Mouse (Mus musculus): ENCODE results near the gene Sox11. TPM values are rescaled to one million over a fixed set of nuclear protein-coding genes. Genes with fewer than 3 reads are reported as not detected.

Gene Sox11
- polyA plus RNA-seq, 1 experiment from 2014 or later, result 35.4 TPM

DNA sequence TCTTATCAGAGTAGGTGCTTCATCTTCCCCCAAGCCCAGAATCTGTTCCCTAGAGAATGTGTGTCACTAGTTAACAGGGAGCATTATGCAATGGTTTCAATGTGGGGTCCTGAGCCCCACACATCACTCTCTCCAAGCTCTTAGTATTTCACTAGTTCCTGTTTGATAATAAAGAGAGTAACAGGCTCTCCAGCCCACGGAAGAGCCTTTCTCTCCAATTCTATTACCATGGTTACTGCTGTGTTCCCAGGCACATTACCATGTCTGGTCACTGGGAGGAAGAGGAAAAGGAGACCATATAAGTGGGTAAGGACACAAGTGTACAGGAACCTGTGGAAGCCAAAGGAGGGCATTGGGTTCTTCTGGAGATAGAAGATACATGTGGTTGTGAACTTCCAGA, 19.0 kb downstream of the Sox11 start:
- no peak for TF ChIP-seq CTCF (IDR thresholded peaks at IDR 0.05; ENCODE audit: low read depth)
- H3K9me3 ChIP-seq (replicated peaks; ENCODE audit: low read length), result no peaks in the 10 kb centered on the region
- no peak overlapping the region for H3K4me2 ChIP-seq (ENCODE audit: low read length)
- no peak overlapping the region for H3K9ac ChIP-seq (ENCODE audit: low read depth, low read length)
- ATAC-seq (replicated peaks; ENCODE audit: low FRiP score, low read depth), result no peak
- DNase-seq (ENCODE audit: low spot score), result no peak
- WGBS, result 72% methylated on average over 1 of the region's 1 CpGs
- no peaks in the 10 kb centered on the region for H3K36me3 ChIP-seq (ENCODE audit: insufficient read depth, low read length)
- no peaks in the 10 kb centered on the region for H3K27me3 ChIP-seq (ENCODE audit: insufficient read depth, low read length)
- no peak overlapping the region for H3K4me3 ChIP-seq (replicated peaks; ENCODE audit: low read depth, low read length)
- no peaks in the 10 kb centered on the region for H3K4me1 ChIP-seq (replicated peaks; ENCODE audit: insufficient read depth, low read length)
- no peak overlapping the region for H3K27ac ChIP-seq

DNA sequence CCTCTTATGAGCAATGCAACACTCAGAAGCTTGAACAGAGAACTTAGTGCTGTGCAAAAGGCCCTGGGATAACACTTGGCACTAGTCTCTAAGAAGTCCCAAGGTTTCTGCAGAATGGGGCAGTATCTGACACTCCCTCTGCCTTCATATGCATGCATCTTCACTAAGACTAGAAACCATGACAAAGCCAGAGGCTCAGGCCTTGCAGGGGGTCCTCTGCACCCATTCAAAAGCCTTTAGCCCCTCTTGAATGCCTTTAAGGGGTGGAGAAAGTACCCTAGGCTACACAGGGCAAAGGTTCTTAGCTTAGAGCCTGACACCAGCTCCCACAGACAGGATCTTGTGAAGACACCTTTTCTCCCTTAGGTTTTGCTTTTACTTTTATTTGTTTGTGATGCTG, 21.7 kb downstream of the Sox11 start:
- DNase-seq (ENCODE audit: low spot score), result no peak
- no peaks in the 10 kb centered on the region for H3K4me1 ChIP-seq (replicated peaks; ENCODE audit: insufficient read depth, low read length)
- no peaks in the 10 kb centered on the region for H3K9me3 ChIP-seq (replicated peaks; ENCODE audit: low read length)
- no peak overlapping the region for H3K27ac ChIP-seq
- H3K27me3 ChIP-seq (ENCODE audit: insufficient read depth, low read length), result no peaks in the 10 kb centered on the region
- no peak for TF ChIP-seq CTCF (IDR thresholded peaks at IDR 0.05; ENCODE audit: low read depth)
- no peaks in the 10 kb centered on the region for H3K36me3 ChIP-seq (ENCODE audit: insufficient read depth, low read length)
- ATAC-seq (replicated peaks; ENCODE audit: low FRiP score, low read depth), result no peak
- no peak overlapping the region for H3K4me2 ChIP-seq (ENCODE audit: low read length)
- no peak overlapping the region for H3K9ac ChIP-seq (ENCODE audit: low read depth, low read length)
- H3K4me3 ChIP-seq (replicated peaks; ENCODE audit: low read depth, low read length), result no peak overlapping the region

GRCm38 (mm10) chr12:27312985-27313384, 29.4 kb downstream of the Sox11 start:
- WGBS, result 90% methylated on average over 8 of the region's 8 CpGs
- Histone ChIP-seq H3K4me1 (replicated peaks; ENCODE audit: insufficient read depth, low read length) (peaks cover 12% of the 10 kb centered on the region), H3K9me3 (replicated peaks; ENCODE audit: low read length) (no peaks in the 10 kb centered on the region), H3K4me3 (replicated peaks; ENCODE audit: low read depth, low read length) (no peak overlapping the region), H3K36me3 (ENCODE audit: insufficient read depth, low read length) (no peaks in the 10 kb centered on the region), H3K4me2 (ENCODE audit: low read length) (no peak overlapping the region), H3K9ac (ENCODE audit: low read depth, low read length) (no peak overlapping the region), H3K27ac (no peak overlapping the region), H3K27me3 (ENCODE audit: insufficient read depth, low read length) (no peaks in the 10 kb centered on the region)
- no peak for DNase-seq (ENCODE audit: low spot score)
- ATAC-seq (replicated peaks; ENCODE audit: low FRiP score, low read depth), result no peak
- no peak for TF ChIP-seq CTCF (IDR thresholded peaks at IDR 0.05; ENCODE audit: low read depth)

- Histone ChIP-seq H3K9me3 (replicated peaks; ENCODE audit: low read length) (no peaks in the 10 kb centered on the region), H3K27me3 (ENCODE audit: insufficient read depth, low read length) (no peaks in the 10 kb centered on the region), H3K4me1 (replicated peaks; ENCODE audit: insufficient read depth, low read length) (peaks cover 12% of the 10 kb centered on the region), H3K36me3 (ENCODE audit: insufficient read depth, low read length) (no peaks in the 10 kb centered on the region), H3K27ac (no peak overlapping the region), H3K9ac (ENCODE audit: low read depth, low read length) (no peak overlapping the region), H3K4me2 (ENCODE audit: low read length) (peak overlapping the region; percentile 21; the same call in 1 of the 2 replicates), H3K4me3 (replicated peaks; ENCODE audit: low read depth, low read length) (no peak overlapping the region)
- no peak for TF ChIP-seq CTCF (IDR thresholded peaks at IDR 0.05; ENCODE audit: low read depth)
- peak; percentile 38 for DNase-seq (ENCODE audit: low spot score)
- no peak for ATAC-seq (replicated peaks; ENCODE audit: low FRiP score, low read depth)
- 12% methylated on average over 9 of the region's 9 CpGs for WGBS
Observed at GRCm38 (mm10) chr12:27311854-27312466, 30.4 kb downstream of the Sox11 start.

GRCm38 (mm10) chr12:27311316-27311832, 31.0 kb downstream of the Sox11 start:
- TF ChIP-seq CTCF (IDR thresholded peaks at IDR 0.05; ENCODE audit: low read depth), result no peak
- no peaks in the 10 kb centered on the region for H3K27me3 ChIP-seq (ENCODE audit: insufficient read depth, low read length)
- no peak overlapping the region for H3K9ac ChIP-seq (ENCODE audit: low read depth, low read length)
- DNase-seq (ENCODE audit: low spot score) (peak; percentile 57), ATAC-seq (replicated peaks; ENCODE audit: low FRiP score, low read depth) (no peak)
- H3K36me3 ChIP-seq (ENCODE audit: insufficient read depth, low read length), result no peaks in the 10 kb centered on the region
- H3K4me2 ChIP-seq (ENCODE audit: low read length), result no peak overlapping the region
- no peak overlapping the region for H3K27ac ChIP-seq
- WGBS, result 36% methylated on average over 5 of the region's 5 CpGs
- H3K4me1 ChIP-seq (replicated peaks; ENCODE audit: insufficient read depth, low read length), result peaks cover 12% of the 10 kb centered on the region
- H3K4me3 ChIP-seq (replicated peaks; ENCODE audit: low read depth, low read length), result no peak overlapping the region
- no peaks in the 10 kb centered on the region for H3K9me3 ChIP-seq (replicated peaks; ENCODE audit: low read length)

GRCm38 (mm10) chr12:27310703-27311102, 31.7 kb downstream of the Sox11 start:
- DNase-seq (ENCODE audit: low spot score), result no peak

DNA sequence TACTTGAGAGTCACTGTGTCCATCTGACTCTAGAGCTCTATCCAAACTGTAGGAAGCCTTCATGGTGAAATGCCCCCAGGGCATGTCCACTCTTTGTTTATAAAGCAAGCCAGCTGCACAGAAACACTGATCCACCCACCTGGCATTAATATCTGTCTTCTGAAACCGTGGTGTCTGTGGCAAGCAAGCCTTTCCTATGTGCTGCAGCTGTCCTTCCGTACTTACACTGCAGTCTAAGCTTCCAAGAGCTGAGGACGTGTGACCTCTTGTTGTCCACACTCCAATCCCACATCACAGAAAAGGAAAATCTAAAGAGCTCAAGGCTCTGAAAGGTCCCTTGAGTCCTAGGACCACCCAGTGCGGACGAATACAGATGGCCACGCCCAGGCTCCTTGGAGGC, 32.4 kb downstream of the Sox11 start:
- no peak for TF ChIP-seq CTCF (IDR thresholded peaks at IDR 0.05; ENCODE audit: low read depth)
- ATAC-seq (replicated peaks; ENCODE audit: low FRiP score, low read depth), result no peak
- H3K9ac ChIP-seq (ENCODE audit: low read depth, low read length), result no peak overlapping the region
- WGBS, result 65% methylated on average over 6 of the region's 6 CpGs
- H3K4me3 ChIP-seq (replicated peaks; ENCODE audit: low read depth, low read length), result no peak overlapping the region
- DNase-seq (ENCODE audit: low spot score), result no peak
- no peak overlapping the region for H3K4me2 ChIP-seq (ENCODE audit: low read length)
- H3K9me3 ChIP-seq (replicated peaks; ENCODE audit: low read length), result no peaks in the 10 kb centered on the region
- peaks cover 12% of the 10 kb centered on the region for H3K4me1 ChIP-seq (replicated peaks; ENCODE audit: insufficient read depth, low read length)
- H3K36me3 ChIP-seq (ENCODE audit: insufficient read depth, low read length), result no peaks in the 10 kb centered on the region
- H3K27ac ChIP-seq, result no peak overlapping the region
- H3K27me3 ChIP-seq (ENCODE audit: insufficient read depth, low read length), result no peaks in the 10 kb centered on the region

More at GRCm38 (mm10) chr12:27310703-27311102, 31.7 kb downstream of the Sox11 start:
- no peak for ATAC-seq (replicated peaks; ENCODE audit: low FRiP score, low read depth)
- no peaks in the 10 kb centered on the region for H3K36me3 ChIP-seq (ENCODE audit: insufficient read depth, low read length)
- no peaks in the 10 kb centered on the region for H3K9me3 ChIP-seq (replicated peaks; ENCODE audit: low read length)
- no peak overlapping the region for H3K9ac ChIP-seq (ENCODE audit: low read depth, low read length)
- H3K4me2 ChIP-seq (ENCODE audit: low read length), result no peak overlapping the region
- no peaks in the 10 kb centered on the region for H3K27me3 ChIP-seq (ENCODE audit: insufficient read depth, low read length)
- no peak overlapping the region for H3K4me3 ChIP-seq (replicated peaks; ENCODE audit: low read depth, low read length)
- TF ChIP-seq CTCF (IDR thresholded peaks at IDR 0.05; ENCODE audit: low read depth), result no peak
- H3K27ac ChIP-seq, result no peak overlapping the region
- peaks cover 12% of the 10 kb centered on the region for H3K4me1 ChIP-seq (replicated peaks; ENCODE audit: insufficient read depth, low read length)
- WGBS, result 70% methylated on average over 13 of the region's 13 CpGs

Measured in kidney, postnatal 0 days (tissue).